Mouse (Mus musculus) heart, adult 2 months (tissue): Measurements from ENCODE around the gene Ttc23. TPM values are rescaled to one million over a fixed set of nuclear protein-coding genes. Genes with fewer than 3 reads are reported as not detected.

ENCODE experiments used
- DNase-seq, 2 experiments: peaks; one replicate each; pipeline ENCODE4 v3.0.0; 2021
- H3K27ac ChIP-seq: fragments of 200-600 bp; 2 replicates; pipeline ENCODE4 v1.8.1; 2022
- H3K27me3 ChIP-seq: fragments of 200-500 bp; 2 replicates; pipeline ENCODE4 v1.6.1; 2012; ENCODE audit warnings: mild to moderate bottlenecking, low read length, inconsistent platforms, mixed read lengths; ENCODE audit not compliant: control insufficient read depth, insufficient read depth
- H3K36me3 ChIP-seq: fragments of 200-500 bp; 2 replicates; pipeline ENCODE4 v1.6.1; 2012; ENCODE audit warnings: low read length, inconsistent platforms; ENCODE audit not compliant: control insufficient read depth, insufficient read depth
- H3K4me1 ChIP-seq: fragments of 200-500 bp; 2 replicates; pipeline ENCODE4 v1.6.1; 2011; ENCODE audit warnings: low read length; ENCODE audit not compliant: control insufficient read depth, insufficient read depth
- H3K4me3 ChIP-seq: fragments of 200-600 bp; 2 replicates; pipeline ENCODE4 v1.8.1; 2022
- H3K79me2 ChIP-seq: fragments of 200-500 bp; replicated peaks from 2 replicates; pipeline ENCODE4 v1.6.1; 2012; ENCODE audit warnings: mild to moderate bottlenecking, inconsistent platforms, low read length, moderate library complexity, mixed read lengths; ENCODE audit not compliant: control insufficient read depth, insufficient read depth
- H3K9ac ChIP-seq: fragments of 200-500 bp; 2 replicates; pipeline ENCODE4 v1.6.1; 2012; ENCODE audit warnings: low read depth, mild to moderate bottlenecking, control low read depth, inconsistent platforms, low read length, mixed read lengths
- CTCF ChIP-seq: fragments of 200-600 bp; IDR thresholded peaks from 2 replicates; pipeline ENCODE4 v1.8.1; 2022; ENCODE audit warnings: antibody characterized with exemption, mild to moderate bottlenecking, moderate library complexity
- EP300 ChIP-seq: fragments of 200-500 bp; IDR thresholded peaks from 2 replicates; pipeline ENCODE4 v1.6.1; 2011; ENCODE audit warnings: low read depth, low read length, control low read depth; ENCODE audit not compliant: insufficient read depth
- POLR2A ChIP-seq: fragments of 200-500 bp; IDR thresholded peaks from 2 replicates; pipeline ENCODE4 v1.6.1; 2011; ENCODE audit warnings: mild to moderate bottlenecking, low read depth, low read length, control low read depth; ENCODE audit not compliant: insufficient read depth
- WGBS: fragments of 180-500 bp; shearing (Covaris S2); methylation state at CpG from one replicate; pipeline ENCODE4 v1.1.7; 2018; 5-methylcytosine and 5-hydroxymethylcytosine counted together
- intact Hi-C: fragments of 180-260 bp; cut with DNase I; formaldehyde crosslinking; loops from one replicate; pipeline ENCODE4 v1.15.1; 2025
- polyA plus RNA-seq: library from polyadenylated mRNA; depleted of rRNA; stranded (reverse); fragments of >200 nt; gene quantifications from 2 replicates; pipeline ENCODE4 v1.2.3, GENCODE M21; 2012
- total RNA-seq, 2 experiments: library from RNA; stranded (reverse); gene quantifications; 2 replicates each; pipeline ENCODE4 v1.2.3; 2021

The Ttc23 gene
- total and polyA plus RNA-seq, 3 experiments, result 3.6 to 20.7 (median 18.6) TPM

GRCm38 (mm10) chr7:67756636-67757035, 109.4 kb downstream of the Ttc23 start:
- Histone ChIP-seq H3K36me3 (no peaks in the 10 kb centered on the region; the same call in 1 of the 2 replicates), H3K79me2 (no peaks in the 10 kb centered on the region), H3K9ac (no peak overlapping the region), H3K27ac (no peak overlapping the region), H3K4me1 (peaks cover 3% of the 10 kb centered on the region), H3K4me3 (no peak overlapping the region), H3K27me3 (no peaks in the 10 kb centered on the region)
- DNase-seq, result no peak
- TF ChIP-seq EP300 (no peak), POLR2A (no peak), CTCF (no peak)
- 92% methylated on average over 5 of the region's 5 CpGs for WGBS
- intact Hi-C loops, result no loop called here

GRCm38 (mm10) chr7:67758506-67758857, 111.3 kb downstream of the Ttc23 start:
- Histone ChIP-seq H3K9ac (peak overlapping the region; percentile 78), H3K27me3 (no peaks in the 10 kb centered on the region), H3K79me2 (no peaks in the 10 kb centered on the region), H3K27ac (peak overlapping the region; percentile 77), H3K36me3 (no peaks in the 10 kb centered on the region; the same call in 1 of the 2 replicates), H3K4me3 (peak overlapping the region; percentile 82), H3K4me1 (peaks cover 3% of the 10 kb centered on the region)
- WGBS, result 2% methylated on average over 19 of the region's 19 CpGs
- TF ChIP-seq POLR2A (no peak), EP300 (no peak), CTCF (no peak)
- intact Hi-C loops, result loop anchor here (2.0 kb wide), 2 partner anchors 44 to 58 kb away; no protein-coding TSS in a partner anchor
- DNase-seq, result no peak

- Histone ChIP-seq H3K4me3 (peak overlapping the region; percentile 82), H3K27me3 (no peaks in the 10 kb centered on the region), H3K27ac (peak overlapping the region; percentile 77), H3K36me3 (no peaks in the 10 kb centered on the region; the same call in 1 of the 2 replicates), H3K4me1 (peaks cover 3% of the 10 kb centered on the region), H3K79me2 (no peaks in the 10 kb centered on the region), H3K9ac (peak overlapping the region; percentile 78)
- intact Hi-C loops, result loop anchor here (1.0 to 2.0 kb wide), 3 partner anchors 44 to 87 kb away; no protein-coding TSS in a partner anchor
- WGBS, result under 1% methylated on average over 92 of the region's 92 CpGs
- DNase-seq, result peak; percentile 69 to 72
- TF ChIP-seq CTCF, result no peak; the same call in 1 of the 2 replicates
- TF ChIP-seq POLR2A, result no peak
- no peak for TF ChIP-seq EP300
Measured at GRCm38 (mm10) chr7:67758858-67759628, 111.8 kb downstream of the Ttc23 start.

- Histone ChIP-seq H3K79me2 (no peaks in the 10 kb centered on the region), H3K4me1 (peaks cover 2% of the 10 kb centered on the region; the same call in 1 of the 2 replicates), H3K36me3 (no peaks in the 10 kb centered on the region), H3K9ac (peak within 1 kb of the TSS; percentile 78), H3K4me3 (peak within 1 kb of the TSS; percentile 82), H3K27ac (peak within 1 kb of the TSS; percentile 77), H3K27me3 (no peaks in the 10 kb centered on the region)
- intact Hi-C loops, result loop anchor here (1.0 to 2.0 kb wide), 3 partner anchors 45 to 87 kb away; no protein-coding TSS in a partner anchor
- under 1% methylated on average over 37 of the region's 37 CpGs for WGBS
- TF ChIP-seq CTCF (no peak; the same call in 1 of the 2 replicates), POLR2A (peak; percentile 32; the same call in 1 of the 2 replicates), EP300 (0 out of 2 replicates have a peak, but pooled peaks have one; percentile 58)
- peak; percentile 94 to 98 for DNase-seq
Measured at GRCm38 (mm10) chr7:67759629-67759995, 112.4 kb downstream of the Ttc23 start, which contains the start of gene Synm. Gene Synm, minus strand, starts transcription at chr7:67759742.

- 48% methylated on average over 3 of the region's 3 CpGs for WGBS
Measured at GRCm38 (mm10) chr7:67763625-67764024, 116.4 kb downstream of the Ttc23 start.

DNA sequence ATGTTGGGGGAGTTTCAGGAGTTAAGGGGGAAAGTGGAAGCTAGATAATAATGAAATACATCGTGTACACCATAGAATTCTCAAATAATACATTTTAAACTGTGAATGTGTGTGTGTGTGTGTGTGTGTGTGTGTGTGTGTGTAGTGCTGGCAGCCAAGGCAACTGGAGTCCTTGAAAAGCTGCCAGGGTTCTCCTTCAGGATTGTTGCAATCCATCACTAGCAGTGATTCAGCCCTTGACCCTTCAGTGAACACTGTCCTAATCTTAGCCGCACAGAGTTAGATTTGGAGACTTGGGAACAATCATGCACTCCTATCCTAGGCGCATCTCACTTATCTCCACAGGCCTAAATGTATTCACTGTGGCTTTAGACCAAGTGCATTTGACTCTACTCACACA, 120.9 kb downstream of the Ttc23 start:
- Histone ChIP-seq H3K27ac (no peak overlapping the region), H3K79me2 (no peaks in the 10 kb centered on the region), H3K36me3 (no peaks in the 10 kb centered on the region), H3K9ac (no peak overlapping the region), H3K27me3 (no peaks in the 10 kb centered on the region), H3K4me1 (no peaks in the 10 kb centered on the region), H3K4me3 (no peak overlapping the region)
- intact Hi-C loops, result no loop called here
- WGBS, result 51% methylated on average over 3 of the region's 3 CpGs
- DNase-seq, result no peak
- TF ChIP-seq POLR2A, result no peak
- no peak for TF ChIP-seq CTCF
- TF ChIP-seq EP300, result no peak

More at GRCm38 (mm10) chr7:67763625-67764024, 116.4 kb downstream of the Ttc23 start:
- no peak overlapping the region for H3K4me3 ChIP-seq
- no peak for TF ChIP-seq POLR2A
- no peak for TF ChIP-seq EP300
- TF ChIP-seq CTCF, result no peak
- no peaks in the 10 kb centered on the region for H3K27me3 ChIP-seq
- H3K9ac ChIP-seq, result no peak overlapping the region
- no peaks in the 10 kb centered on the region for H3K79me2 ChIP-seq
- no peak overlapping the region for H3K27ac ChIP-seq
- H3K36me3 ChIP-seq, result no peaks in the 10 kb centered on the region
- H3K4me1 ChIP-seq, result no peaks in the 10 kb centered on the region
- intact Hi-C loops, result no loop called here
- no peak for DNase-seq
